27 mouse cellular contexts compared by ENCODE assay signal in the genomic region with DNA sequence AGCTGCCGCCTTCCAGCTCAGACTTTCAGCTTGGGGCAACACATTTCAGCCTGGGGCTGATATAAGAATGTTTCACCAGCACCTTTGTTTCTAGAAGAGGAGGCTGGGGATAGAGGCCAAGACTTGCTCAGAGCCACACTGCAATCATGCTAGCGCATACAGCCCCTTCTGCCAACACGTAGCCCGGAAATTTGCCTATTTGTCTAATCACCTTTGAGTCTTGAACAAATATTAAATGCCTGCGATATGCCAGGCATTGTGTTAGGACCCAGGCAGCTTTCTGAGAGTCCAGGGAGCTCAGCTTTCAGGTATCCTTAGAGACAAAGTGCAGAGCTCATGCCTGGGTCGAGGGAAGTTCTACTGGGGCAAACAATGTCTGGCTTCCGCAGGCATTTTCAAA.
DNase-seq lines count a peak whose midpoint lies in the region; ATAC-seq and TF ChIP-seq lines count a peak whose summit lies in the region.
"Had no signal": no experiment of that assay in that cellular context is flagged by ENCODE, and none has a peak within 500 bp of the region (broad histone marks: within the 10 kb centered on the region; RNA-seq: fewer than 3 reads in every experiment).

No protein-coding gene starts in this region.

- H3K9me3 ChIP-seq in forebrain, embryonic 10.5 days, result no peaks in the 10 kb centered on the region
- H3K9me3 ChIP-seq in forebrain, embryonic 15.5 days, result no peaks in the 10 kb centered on the region
- no peaks in the 10 kb centered on the region for H3K9me3 ChIP-seq in neural tube, embryonic 15.5 days (replicated peaks)
- H3K9me3 ChIP-seq: embryonic facial prominence, embryonic 13.5 days; heart, embryonic 15.5 days; limb, embryonic 13.5 days; liver, embryonic 13.5 days had no signal

- intact Hi-C loops in left cerebral cortex, adult 2 months (cut with DNase I), result no loop called here

- H3K4me1 ChIP-seq in forebrain, embryonic 10.5 days, result peaks cover 43% of the 10 kb centered on the region
- peaks cover 34% of the 10 kb centered on the region for H3K4me1 ChIP-seq in forebrain, embryonic 15.5 days
- peaks cover 46% of the 10 kb centered on the region for H3K4me1 ChIP-seq in neural tube, embryonic 15.5 days

- H3K27me3 ChIP-seq in forebrain, embryonic 10.5 days (ENCODE audit: poor library complexity, severe bottlenecking), result 0 out of 2 replicates have a peak, but pooled peaks cover 5% of the 10 kb centered on the region
- H3K27me3 ChIP-seq in forebrain, embryonic 15.5 days, result no peaks in the 10 kb centered on the region
- no peaks in the 10 kb centered on the region for H3K27me3 ChIP-seq in neural tube, embryonic 15.5 days (replicated peaks)
- H3K27me3 ChIP-seq: embryonic facial prominence, embryonic 13.5 days; heart, embryonic 15.5 days; liver, embryonic 13.5 days had no signal

- H3K4me3 ChIP-seq in forebrain, embryonic 10.5 days, result no peak overlapping the region
- H3K4me3 ChIP-seq in forebrain, embryonic 15.5 days, result no peak overlapping the region
- no peak overlapping the region for H3K4me3 ChIP-seq in left cerebral cortex, adult 2 months
- H3K4me3 ChIP-seq in neural tube, embryonic 15.5 days (replicated peaks), result no peak overlapping the region
- H3K4me3 ChIP-seq: embryonic facial prominence, embryonic 13.5 days; erythroblast, embryonic 14.5 days; heart, adult 2 months; heart, embryonic 15.5 days; limb, embryonic 13.5 days; liver, embryonic 13.5 days had no signal

- DNase-seq in forebrain, embryonic 10.5 days (ENCODE audit: extremely low spot score, low spot score), result no peak
- DNase-seq in left cerebral cortex, adult 2 months (ENCODE audit: extremely low spot score in 1 of 2, low spot score in 2 of 2), result no peak
- DNase-seq in left cerebral cortex, adult 18-20 months (ENCODE audit: low spot score in 2 of 2), result no peak
- no peak for DNase-seq in neural tube, embryonic 10.5 days (ENCODE audit: extremely low spot score, low spot score)
- no peak for DNase-seq in gastrocnemius, postnatal 4 days (ENCODE audit: low spot score in 2 of 2)
- no peak for DNase-seq in kidney, postnatal 25 days
- DNase-seq: adrenal gland, adult 8-10 months; cerebellum, adult 18-20 months; cerebellum, postnatal 14 days; gastrocnemius, postnatal 14 days; heart, adult 2 months; heart, postnatal 4 days; kidney, postnatal 36 days; layer of hippocampus, postnatal 36 days; liver, embryonic 13.5 days; lung, postnatal 10 days; right cerebral cortex, postnatal 14 days; thymus, adult 2 months had no signal

- ATAC-seq in forebrain, embryonic 15.5 days (replicated peaks), result no peak
- ATAC-seq in neural tube, embryonic 15.5 days (ENCODE audit: low FRiP score), result no peak
- ATAC-seq: activated CD4-positive, CD25-positive, alpha-beta regulatory T cell, adult 4 months; forebrain, embryonic 14.5 days; intestine, postnatal 0 days had no signal

- H3K36me3 ChIP-seq in forebrain, embryonic 10.5 days (replicated peaks), result no peaks in the 10 kb centered on the region
- H3K36me3 ChIP-seq in forebrain, embryonic 15.5 days, result no peaks in the 10 kb centered on the region
- no peaks in the 10 kb centered on the region for H3K36me3 ChIP-seq in neural tube, embryonic 15.5 days
- H3K36me3 ChIP-seq: embryonic facial prominence, embryonic 13.5 days; heart, embryonic 15.5 days; limb, embryonic 13.5 days; liver, embryonic 13.5 days had no signal

- 0 out of 2 replicates have a peak overlapping the region, but pooled peaks have one; percentile 5 for H3K27ac ChIP-seq in forebrain, embryonic 10.5 days
- H3K27ac ChIP-seq in forebrain, embryonic 15.5 days (replicated peaks), result no peak overlapping the region
- 0 out of 2 replicates have a peak overlapping the region, but pooled peaks have one; percentile 19 for H3K27ac ChIP-seq in left cerebral cortex, adult 2 months
- H3K27ac ChIP-seq in neural tube, embryonic 15.5 days (replicated peaks), result 0 out of 2 replicates have a peak overlapping the region, but pooled peaks have one; percentile 11
- H3K27ac ChIP-seq: embryonic facial prominence, embryonic 13.5 days; heart, adult 2 months; heart, embryonic 15.5 days; limb, embryonic 13.5 days; liver, embryonic 13.5 days had no signal

- H3K4me2 ChIP-seq in forebrain, embryonic 15.5 days (replicated peaks), result no peak overlapping the region
- no peak overlapping the region for H3K4me2 ChIP-seq in neural tube, embryonic 15.5 days
- H3K4me2 ChIP-seq: embryonic facial prominence, embryonic 13.5 days; heart, embryonic 15.5 days; limb, embryonic 13.5 days; liver, embryonic 13.5 days had no signal

- no peak for TF ChIP-seq CTCF in left cerebral cortex, adult 2 months (IDR thresholded peaks at IDR 0.05)

- 85% methylated on average over 7 of the region's 7 CpGs for WGBS in forebrain, embryonic 10.5 days
- 71% methylated on average over 7 of the region's 7 CpGs for WGBS in forebrain, embryonic 15.5 days
- WGBS in neural tube, embryonic 15.5 days, result 77% methylated on average over 7 of the region's 7 CpGs

- H3K9ac ChIP-seq in forebrain, embryonic 15.5 days (replicated peaks), result no peak overlapping the region
- no peak overlapping the region for H3K9ac ChIP-seq in neural tube, embryonic 15.5 days (replicated peaks)
- H3K9ac ChIP-seq: embryonic facial prominence, embryonic 13.5 days; heart, embryonic 15.5 days; limb, embryonic 13.5 days; liver, embryonic 13.5 days had no signal
